Mouse (Mus musculus) lung, postnatal 10 days (tissue): ENCODE measurements around the gene Rarg.
"Not testable (repeated sequence)": the region's sequence is repeated elsewhere in the genome, so short reads cannot be mapped to it uniquely, and the experiment has no call there.

Source experiments
- DNase-seq: peaks from one replicate; pipeline ENCODE4 v3.0.0; 2021

The Rarg gene

DNA sequence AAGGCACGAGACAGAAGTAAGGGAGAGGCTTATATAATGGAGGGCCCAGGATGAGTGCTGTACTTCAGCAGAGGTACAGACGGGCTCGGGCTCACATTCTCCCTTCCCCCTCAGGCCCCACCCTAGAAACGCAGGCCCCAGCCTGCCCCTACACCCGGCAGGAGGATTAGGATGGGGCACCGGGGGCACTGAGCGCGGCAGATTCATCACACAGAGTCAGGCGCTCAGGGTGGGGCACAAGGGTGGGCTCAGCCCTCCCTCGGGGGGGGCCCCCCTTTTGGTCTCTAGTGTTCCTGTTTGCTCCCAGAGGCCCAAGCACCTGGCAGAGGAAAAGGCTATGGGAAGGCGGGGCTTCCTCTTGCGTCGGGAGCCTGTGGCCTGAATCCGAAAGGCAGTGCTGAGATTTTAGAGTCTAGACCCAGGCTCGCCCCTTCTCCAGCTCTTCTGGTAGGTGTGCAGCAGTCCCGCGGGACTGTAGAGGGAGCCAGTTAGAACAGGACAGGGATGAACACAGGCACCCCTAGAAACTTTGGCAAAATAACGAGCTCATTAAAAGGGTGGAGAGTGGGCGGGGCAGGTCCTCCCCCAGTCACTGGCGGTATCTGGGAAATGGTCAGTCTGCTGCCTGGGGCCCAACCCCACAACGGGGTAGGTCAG, 21.8 kb downstream of the Rarg start:
- DNase-seq = peak; percentile 60

DNA sequence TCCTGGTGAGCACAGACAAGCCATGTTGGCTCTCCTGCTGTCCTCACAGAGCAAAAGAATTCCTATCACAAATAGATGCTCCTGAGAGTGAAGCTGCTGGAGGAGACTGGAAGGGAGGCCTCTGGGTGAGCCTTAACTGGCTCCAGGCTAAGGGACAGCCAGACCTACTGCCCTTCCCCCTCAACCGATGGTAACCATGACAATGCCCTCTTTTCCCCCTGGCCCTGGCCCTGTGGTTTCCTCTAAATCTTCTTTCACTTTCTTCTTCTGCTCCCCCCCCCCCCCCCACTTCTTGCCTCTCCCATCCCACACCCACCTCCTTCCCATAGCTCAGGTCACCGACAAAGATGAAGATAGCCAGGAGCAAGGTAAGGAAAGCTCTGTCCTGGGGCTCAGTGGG, 23.4 kb downstream of the Rarg start:
- DNase-seq = no peak

DNA sequence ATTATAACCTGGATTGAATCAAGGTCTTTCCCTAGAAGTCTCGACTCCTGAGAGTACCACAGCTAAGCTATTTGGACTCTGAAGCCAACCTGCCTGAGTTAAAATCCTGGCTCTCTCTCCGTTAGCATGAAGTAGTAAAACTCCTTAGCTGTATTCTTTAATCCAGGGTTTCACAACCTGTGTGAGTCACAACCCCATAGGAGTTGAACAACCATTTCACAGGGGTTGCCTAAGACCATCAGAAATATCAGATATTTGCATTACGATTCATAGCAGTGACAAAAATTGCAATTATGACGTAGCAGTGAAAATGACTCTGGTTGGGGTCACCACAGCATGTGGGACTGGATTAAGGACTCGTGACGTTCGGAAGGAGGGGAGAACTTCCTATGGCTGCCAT, 24.6 kb downstream of the Rarg start:
- no peak for DNase-seq

DNA sequence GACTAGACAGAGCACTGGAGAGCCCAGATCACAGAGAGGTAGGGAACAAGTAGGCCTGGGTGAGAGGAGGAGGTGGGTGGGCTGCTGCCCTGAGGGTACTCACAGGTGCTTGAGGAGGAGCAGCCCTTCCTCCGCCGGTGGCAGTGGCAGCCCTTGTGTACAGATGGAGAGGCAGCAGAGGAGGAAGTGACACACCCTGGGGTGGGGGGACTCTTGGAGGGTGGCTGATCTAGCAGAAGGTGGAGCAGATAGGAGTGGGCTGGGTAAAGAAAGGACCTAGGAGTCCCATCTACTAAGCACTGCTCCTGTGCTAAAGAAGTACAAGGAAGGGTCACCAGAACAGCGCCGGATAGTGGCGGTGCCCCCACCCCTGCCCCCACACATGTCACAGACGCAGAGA, 25.6 kb downstream of the Rarg start, which contains the start of gene Itgb7:
TSS of gene Itgb7 (minus strand) at position 197 of the 400 bp plus-strand sequence.
- peak; percentile 51 for DNase-seq

DNA sequence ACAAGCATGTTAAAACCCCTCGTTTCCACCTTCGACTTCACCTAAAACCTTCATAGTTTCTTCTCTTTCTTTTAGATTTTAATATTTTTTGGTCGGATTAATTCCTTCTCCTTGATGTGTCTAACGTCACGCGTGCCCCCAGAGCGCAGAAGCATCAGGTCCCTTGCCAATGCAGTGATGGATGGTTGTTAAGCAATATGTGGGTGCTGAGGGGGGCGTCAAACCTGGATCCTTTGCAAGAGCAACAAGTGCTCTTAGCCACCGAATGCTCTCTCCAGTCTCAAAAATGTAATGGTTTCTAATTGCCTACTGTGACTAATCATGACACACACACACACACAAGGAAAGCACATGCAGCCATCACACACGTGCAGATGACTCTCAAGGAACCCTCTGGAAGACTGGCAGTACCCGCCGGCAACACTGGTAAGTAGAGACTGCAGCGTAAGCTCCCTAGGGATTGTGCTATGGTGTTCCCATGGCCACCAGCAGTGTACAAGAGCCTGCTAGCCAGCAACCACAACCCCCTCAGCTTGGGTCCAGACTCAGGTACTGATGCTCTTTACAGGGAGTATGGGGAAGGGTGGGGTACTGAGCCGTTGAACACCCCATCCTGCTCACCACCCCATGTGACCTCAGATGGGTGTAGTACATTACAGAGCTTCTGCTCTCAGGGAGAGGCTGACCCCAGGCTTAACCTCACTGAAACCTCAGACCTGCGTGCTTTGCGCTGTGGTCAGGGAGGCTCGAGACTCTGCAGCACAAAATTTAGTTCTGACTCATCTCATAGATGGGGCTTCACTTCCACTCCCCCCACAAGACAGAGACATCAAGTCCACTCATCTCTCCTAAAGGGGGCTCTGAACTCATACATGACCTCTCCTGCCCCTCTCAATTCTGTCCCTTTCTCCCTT, 26.7 kb downstream of the Rarg start:
- no peak for DNase-seq

DNA sequence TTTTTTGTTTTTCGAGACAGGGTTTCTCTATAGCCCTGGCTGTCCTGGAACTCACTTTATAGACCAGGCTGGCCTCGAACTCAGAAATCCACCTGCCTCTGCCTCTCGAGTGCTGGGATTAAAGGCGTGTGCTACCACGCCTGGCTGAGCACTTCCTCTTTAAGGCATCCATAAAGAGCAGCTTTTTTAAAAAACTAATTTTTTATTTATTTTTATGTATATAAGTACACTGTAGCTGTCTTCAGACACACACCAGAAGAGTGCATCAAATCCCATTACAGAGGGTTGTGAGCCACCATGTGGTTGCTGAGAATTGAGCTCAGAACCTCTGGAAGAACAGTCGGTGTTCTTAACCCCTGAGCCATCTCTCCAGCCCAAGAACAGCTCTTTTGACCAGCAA, 31.7 kb downstream of the Rarg start:
- DNase-seq = not testable (repeated sequence)

DNA sequence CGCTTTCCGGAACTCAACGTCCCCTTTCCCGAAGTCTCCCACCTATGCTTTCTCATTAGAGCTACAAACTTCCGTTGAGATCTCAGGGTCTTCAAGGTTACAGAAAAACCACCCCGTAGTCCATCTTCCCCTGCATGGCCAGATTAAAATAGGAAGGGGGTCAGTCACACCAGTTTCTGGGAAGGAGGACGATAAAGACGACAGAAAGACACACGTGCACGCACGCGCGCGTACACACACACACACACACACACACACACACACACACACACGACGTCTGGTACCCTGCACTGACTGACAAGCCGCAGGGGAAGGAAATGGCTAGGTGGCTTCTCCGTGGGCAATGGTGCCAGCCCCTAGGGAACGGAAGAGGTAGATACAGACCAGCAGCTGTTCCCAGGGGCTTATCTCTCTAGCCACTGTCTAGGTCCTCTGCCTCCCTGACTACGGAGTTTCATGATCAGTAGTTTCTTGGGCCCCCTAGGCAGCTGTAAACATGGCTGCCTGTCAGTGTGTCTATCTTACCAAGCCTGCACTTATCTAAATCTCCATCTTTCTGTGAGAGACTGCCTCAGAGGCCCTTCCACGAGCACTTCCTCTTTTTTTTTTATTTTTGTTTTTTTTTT, 32.2 kb downstream of the Rarg start:
- DNase-seq = peak; percentile 40

DNA sequence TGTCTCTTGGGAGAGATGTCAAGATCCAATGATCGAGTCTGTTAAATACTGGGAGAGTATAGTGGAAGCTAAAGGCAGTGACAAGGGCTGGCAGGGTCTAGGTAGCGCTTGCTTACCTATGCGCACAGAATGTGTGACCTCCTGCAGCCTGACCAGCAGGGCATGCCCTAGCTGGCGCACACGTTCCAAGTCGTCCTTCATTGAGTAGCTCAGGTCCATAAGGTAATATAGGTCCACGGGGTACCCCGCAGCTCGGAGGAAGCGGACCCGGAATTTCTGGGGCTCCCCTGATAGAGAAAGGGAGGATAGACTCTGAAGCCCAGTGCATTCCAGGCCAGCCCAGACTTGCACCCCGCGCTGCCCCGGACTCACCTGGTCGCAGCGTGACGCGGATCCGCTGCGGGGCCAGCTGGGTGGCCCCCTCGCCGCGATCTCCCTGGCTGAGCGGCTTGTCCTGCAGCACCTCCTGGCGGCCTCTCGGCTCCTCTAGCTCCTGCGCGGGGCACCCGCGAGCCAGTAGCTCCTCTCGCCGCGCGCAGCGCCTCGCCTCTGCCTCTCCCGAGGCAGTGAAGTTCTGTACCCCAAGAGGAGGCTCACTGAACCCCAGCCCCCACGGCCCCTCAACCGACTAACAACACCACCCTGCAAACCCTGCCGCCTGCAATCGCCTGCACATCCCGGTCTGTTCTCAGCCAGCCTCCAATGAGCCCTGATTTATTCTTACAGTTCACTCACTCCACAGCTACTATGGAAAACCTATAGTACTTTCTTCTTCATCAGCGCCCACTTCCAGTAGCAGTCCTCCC, 32.9 kb downstream of the Rarg start:
- peak; percentile 88 for DNase-seq

DNA sequence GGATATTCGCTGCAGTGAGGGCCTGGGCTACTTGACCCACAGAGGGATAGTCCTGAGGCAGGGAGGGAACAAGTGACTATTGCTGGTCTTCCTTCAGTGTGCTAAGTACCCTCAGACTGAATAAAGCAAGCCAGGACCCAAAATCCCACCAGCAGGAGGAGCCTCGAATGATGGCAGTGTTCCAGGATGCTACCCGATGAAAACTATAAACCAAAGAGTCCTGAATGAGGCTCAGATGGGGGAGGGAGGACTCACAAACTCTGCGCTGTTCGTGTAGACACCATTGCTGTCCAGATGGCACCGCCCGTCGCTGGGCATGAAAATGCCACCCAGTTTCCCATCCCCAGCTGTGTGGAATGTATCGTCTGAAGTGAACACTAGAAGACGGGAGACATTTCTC, 34.9 kb downstream of the Rarg start:
- peak; percentile 38 for DNase-seq

DNA sequence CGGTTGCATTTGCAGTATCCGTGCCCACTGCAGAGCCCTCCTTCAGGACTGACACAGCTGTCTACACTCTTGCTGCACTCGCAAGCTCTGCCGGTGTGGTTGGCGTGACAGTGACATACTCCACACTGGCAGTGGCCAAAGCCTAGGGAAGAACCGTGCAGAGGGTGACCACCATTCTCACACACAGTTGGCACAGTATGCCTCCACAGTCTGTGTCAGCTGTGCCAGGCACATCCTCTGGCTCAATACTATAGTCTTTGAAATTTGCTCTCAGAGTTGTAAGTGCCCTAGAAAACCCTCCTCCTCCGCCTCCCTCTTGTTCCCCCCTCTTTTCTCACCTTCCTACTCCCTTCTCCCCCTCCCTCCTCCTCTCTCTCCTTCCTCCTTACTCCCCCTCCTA, 40.0 kb downstream of the Rarg start:
- DNase-seq = no peak

DNA sequence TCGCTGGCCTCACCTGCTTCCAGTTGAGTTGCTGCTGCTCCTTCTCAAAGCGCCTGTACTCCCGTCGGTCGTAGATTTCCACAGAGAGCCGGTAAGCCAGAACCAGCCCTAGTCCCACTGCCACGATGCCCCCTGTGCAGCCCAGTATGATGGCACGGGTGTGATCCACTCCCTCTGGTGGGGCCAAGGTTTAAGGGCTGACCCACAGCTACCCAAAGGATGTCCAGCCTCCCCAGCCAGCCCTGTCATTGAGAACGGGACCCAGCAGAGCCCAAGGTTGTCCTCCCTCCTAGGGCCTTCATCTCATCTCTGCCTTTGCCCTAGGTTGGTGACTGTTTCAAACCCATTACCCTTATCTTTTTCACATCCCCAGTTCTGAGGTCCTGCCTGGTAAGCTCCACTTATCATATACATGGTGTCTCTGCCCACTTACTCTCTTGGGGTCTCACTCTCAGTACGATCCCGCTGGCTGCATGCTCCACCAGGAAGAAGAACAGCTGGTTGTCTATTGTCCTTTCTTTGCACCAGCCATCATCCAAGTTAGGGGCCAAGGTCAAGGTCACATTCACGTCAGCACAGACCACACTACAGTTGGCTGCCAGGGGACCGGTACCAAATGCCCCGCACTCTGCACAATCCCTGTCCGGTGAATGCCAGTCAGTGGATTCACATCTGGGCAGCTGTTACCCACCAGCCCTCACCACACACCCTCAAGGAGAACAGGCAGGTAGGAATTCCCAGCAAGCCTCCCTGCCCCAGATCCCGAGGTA, 40.7 kb downstream of the Rarg start:
- DNase-seq = no peak

DNA sequence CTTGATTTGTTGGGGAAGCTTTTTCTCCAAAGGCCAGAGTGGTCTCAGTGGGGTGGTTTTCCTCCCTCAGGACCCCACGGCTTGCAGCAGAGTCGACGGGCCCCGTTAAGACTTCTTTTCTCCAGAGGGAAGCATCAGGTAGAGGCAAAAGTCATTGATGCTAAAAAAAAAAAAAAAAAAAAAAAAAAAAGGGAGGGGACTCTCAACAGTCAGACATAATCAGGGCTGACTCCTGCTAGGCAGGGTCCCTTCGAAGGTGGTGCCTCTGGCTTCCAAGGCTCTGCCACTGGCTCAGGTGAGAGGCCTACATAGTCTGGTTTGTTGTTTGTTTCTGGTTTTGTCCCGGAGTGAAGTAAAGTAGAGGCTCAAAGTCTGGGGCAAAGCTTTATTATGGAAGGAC, 41.7 kb downstream of the Rarg start:
- DNase-seq = no peak

DNA sequence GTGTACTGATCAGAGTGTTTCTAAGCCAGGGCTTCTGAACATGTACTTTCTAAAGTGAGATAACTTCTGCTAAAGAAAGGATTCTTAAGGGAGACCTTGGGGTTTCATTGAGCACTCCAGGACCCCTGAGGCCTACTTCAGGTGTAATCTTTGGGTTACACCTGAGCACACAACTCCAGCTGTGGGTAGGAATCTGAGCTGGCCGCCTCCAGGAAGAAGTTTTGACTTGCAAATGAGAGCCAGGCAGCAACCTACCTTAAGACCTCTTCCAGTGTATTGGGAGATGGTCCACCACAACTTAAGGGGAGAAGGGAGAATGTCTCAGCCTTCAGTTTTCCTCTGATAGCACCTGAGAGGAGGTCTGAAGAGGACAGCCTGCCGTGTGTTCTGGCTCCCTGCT, 43.2 kb downstream of the Rarg start:
- DNase-seq = no peak

DNA sequence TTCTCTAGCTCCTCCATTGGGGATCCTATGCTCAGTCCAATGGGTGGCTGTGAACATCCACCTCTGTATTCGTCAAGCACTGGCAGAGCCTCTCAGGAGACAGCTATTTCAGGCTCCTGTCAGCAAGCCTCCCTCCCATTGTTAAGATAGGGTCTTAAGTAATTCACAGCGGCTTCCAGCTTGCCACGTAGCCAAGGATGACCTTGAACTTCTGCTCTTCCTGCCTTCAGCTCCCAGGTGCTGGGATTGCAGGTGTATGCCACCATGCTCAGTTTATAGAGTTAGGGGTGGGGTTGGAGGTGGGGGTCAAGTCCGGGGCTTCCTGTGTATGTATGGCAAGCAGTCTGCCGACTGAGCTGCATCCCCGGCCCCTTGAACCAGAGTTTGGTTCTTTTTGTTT, 45.4 kb downstream of the Rarg start:
- no peak for DNase-seq

DNA sequence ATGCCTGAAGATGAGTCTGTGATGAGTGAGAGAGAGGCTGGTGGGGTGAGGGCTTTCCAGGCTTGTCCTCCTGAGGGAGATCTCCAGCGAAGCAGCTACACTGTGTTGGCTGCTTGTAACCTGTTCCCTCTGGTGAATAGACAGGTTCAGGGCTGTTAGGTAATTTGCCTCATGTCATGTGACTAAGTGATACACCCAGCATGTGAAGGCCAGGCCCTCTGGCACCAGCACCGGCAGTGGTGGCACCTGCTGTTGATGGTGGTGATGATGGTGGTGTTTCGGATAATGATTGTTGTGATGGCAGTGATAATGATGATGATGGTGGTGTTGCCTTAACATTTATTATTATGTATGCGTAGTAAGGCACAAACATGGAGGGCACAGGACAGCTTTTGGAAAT, 46.5 kb downstream of the Rarg start:
- DNase-seq = no peak

DNA sequence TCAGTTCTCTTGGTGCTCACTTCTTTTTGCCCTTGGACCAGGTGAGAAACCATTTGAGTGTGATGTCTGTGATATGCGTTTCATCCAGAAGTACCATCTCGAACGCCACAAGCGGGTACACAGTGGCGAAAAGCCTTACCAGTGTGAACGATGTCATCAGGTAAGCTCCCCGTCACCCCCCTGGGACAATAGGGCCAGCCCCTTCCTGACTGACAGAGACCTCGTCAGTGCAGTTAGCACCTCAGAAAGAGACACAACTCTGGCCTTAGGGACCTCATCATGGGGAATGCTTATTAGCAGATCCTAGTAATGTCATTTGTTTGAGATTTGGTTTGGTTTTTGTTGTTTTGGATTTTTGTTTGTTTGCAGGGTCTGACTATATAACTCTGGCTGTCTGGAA, 48.2 kb downstream of the Rarg start:
- DNase-seq = no peak

DNA sequence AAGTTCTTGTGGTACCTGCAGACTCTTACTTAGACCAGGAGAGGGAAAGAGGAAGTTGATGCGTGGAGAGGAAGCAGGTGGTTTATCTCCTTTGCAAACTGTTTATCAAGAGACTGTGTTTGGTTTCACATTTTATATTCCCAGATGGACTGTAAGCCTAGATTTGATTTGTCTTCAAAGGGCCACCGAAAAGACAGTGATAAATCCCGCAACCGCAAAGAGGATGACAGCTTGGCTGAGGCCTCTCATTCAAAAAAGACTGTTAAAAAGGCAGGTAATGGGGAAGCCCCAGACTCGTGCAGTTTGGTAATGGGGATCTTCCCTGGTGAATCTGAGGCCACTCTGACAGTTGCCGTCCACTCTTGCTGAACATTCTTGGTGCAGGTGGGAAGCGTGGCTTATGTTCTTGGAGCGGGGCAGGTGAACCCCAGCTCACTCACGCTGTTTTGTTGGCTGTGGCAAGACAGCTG, 49.2 kb downstream of the Rarg start:
- DNase-seq = no peak

DNA sequence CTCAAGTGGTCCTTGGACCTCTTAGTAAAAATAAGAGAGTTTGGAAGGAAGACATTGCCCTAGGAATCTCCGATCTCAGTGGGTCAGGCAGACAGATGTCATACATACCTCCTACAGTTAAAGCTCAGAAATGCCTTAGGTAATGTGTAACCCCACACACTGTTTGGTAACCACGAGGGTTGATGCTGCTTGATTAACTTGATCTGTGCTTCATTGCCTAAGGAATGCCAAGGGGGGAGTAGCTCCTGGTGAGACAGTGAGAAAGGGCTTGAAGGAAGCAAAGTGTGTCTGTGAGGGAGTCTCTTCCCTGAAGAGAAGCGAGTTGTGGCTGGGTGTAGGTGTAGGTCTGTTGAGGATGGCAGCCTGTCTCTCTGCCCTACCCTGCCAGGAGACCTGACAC, 50.0 kb downstream of the Rarg start:
- DNase-seq = no peak

DNA sequence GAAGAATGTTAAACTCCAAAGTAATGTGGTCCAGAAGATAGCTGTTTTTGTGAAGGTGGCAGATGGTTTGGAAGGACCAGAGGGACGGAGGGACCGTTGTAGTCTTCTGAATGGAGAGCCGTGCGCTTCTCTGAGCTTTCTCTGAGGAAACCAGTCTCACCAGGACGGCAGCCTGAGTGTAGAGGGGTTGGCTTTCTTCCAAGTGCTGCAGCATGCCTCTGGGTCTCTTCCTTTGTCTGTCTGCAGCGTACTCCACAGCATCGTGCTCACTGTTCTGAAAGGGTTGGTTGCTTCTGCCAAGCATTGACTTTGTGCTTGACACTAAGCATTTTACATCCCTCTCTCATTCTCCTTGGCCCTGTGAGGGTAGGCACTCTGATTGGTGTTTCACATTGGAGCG, 51.5 kb downstream of the Rarg start:
- peak; percentile 49 for DNase-seq

DNA sequence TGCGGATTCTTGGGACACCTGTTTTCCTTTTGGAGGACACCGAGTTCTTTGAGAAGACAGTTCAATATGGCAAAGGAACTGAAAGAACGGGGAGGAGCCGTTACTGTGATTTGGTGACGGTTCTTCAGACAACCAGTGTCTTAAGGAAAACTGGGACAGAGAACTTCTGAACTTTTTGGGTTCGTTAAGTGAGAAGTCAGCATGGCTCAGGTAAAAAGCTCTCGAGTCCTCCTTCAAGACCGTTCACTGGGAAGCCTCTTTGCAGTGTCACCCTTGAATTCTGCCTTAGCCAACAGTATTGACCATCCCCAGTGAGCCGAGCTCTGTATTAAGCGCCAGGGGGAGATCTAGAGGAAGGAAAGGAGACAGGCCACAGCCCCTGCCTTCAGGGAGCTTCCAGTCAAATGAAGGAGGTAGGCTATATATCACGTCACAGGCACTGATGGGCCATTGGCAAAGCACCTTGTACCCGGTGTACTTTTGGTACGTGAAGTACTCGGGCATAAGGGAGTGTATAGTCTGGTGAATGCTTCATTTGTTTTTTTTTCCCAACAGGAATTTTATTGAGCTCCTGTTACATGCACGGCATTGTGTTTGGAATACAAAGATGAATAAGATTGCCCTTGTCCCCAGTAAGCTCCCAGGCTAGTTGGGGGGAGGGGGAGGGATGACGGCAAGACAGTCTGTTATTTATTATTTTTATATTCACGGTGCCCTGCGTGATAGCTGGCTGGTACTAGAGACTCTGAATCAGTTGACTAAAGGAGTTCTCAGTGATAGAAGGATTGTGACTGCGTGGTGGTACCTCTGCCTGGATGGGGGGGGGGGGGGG, 52.4 kb downstream of the Rarg start, which contains the start of gene Csad:
TSS of gene Csad (minus strand) at position 51 of the 832 bp plus-strand sequence.
- DNase-seq = no peak

DNA sequence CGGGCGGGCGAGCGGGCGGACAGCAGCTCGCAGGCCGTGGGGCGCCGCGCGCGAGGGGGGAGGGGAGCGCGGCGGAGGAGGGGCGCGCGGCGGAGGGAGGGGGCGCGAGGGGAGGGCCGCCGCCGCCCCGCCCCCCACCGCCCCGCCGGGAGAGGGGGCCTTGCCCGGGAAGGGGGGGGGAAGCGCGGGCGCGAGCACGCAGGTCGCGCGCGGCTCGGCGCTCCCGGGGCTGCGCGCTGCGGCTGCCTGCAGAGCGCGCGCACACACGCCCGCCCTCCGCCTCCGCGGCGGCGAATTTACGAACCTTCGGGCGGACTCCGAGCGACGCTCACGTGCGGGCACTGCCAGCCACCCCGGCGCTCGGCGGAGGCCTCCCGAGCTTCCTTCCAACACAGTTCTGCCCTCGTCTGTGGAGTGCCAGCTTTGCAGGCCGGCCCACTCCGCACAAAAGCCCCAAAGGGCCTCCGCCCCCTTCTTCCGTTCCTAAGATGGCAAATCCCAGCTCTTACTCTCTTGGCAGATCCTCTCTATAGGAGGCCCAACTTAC, 53.4 kb downstream of the Rarg start:
- DNase-seq = peak; percentile 81
